Mouse (Mus musculus) liver, postnatal 0 days (tissue): ENCODE data around the gene Gm47969. TPM values are rescaled to one million over a fixed set of nuclear protein-coding genes. Genes with fewer than 3 reads are reported as not detected.

Source experiments
- ATAC-seq: fragments of 200-750 bp; cut with Nextera tagmentation; 2 replicates; pipeline ENCODE4 v1.8.0; 2017; ENCODE audit warnings: mild to moderate bottlenecking, moderate library complexity
- DNase-seq: peaks from one replicate; pipeline ENCODE4 v3.0.0-alpha.2; 2016
- H3K27ac ChIP-seq: fragments of 300-500 bp; sonication (generic); 2 replicates; pipeline ENCODE4 v1.5.1; 2014; ENCODE audit warnings: antibody characterized with exemption, moderate library complexity, mild to moderate bottlenecking, low read depth
- H3K27me3 ChIP-seq: fragments of 300-500 bp; sonication (generic); 2 replicates; pipeline ENCODE4 v1.6.1; 2014; ENCODE audit warnings: low read length, control low read depth, mixed read lengths; ENCODE audit not compliant: insufficient read depth
- H3K36me3 ChIP-seq: fragments of 300-500 bp; sonication (generic); replicated peaks from 2 replicates; pipeline ENCODE4 v1.6.1; 2014; ENCODE audit warnings: mild to moderate bottlenecking, control low read depth, low read length, moderate library complexity, mixed read lengths; ENCODE audit not compliant: insufficient read depth
- H3K4me1 ChIP-seq: fragments of 300-500 bp; sonication (generic); 2 replicates; pipeline ENCODE4 v1.6.1; 2014; ENCODE audit warnings: antibody characterized with exemption, mild to moderate bottlenecking, control low read depth; ENCODE audit not compliant: insufficient read depth
- H3K4me2 ChIP-seq: fragments of 300-500 bp; sonication (generic); 2 replicates; pipeline ENCODE4 v1.6.1; 2014; ENCODE audit warnings: low read depth, mild to moderate bottlenecking, low read length, moderate library complexity, mixed read lengths
- H3K4me3 ChIP-seq: fragments of 300-500 bp; sonication (generic); 2 replicates; pipeline ENCODE4 v1.5.1; 2014; ENCODE audit warnings: low read depth, low read length
- H3K9ac ChIP-seq: fragments of 300-500 bp; sonication (generic); replicated peaks from 2 replicates; pipeline ENCODE4 v1.6.1; 2014; ENCODE audit warnings: mild to moderate bottlenecking, moderate library complexity
- H3K9me3 ChIP-seq: fragments of 300-500 bp; sonication (generic); 2 replicates; pipeline ENCODE4 v1.6.1; 2016; ENCODE audit warnings: mild to moderate bottlenecking, control low read depth, low read length, mixed read lengths
- CTCF ChIP-seq: sonication (generic); IDR thresholded peaks from 2 replicates; pipeline ENCODE4 v1.5.1; 2016; ENCODE audit warnings: antibody characterized with exemption, low read depth
- EP300 ChIP-seq: IDR thresholded peaks from 2 replicates; pipeline ENCODE4 v1.6.1; 2016; ENCODE audit warnings: antibody characterized with exemption, low read depth, mild to moderate bottlenecking
- WGBS: fragments of 180-500 bp; shearing (Covaris S2); extraction: QIAGEN DNeasy Blood & Tissue Kit; methylation state at CpG from one replicate; pipeline ENCODE4 v1.1.7; 2014; ENCODE audit not compliant: insufficient replicate concordance; 5-methylcytosine and 5-hydroxymethylcytosine counted together
- polyA plus RNA-seq: library from polyadenylated mRNA; unstranded; fragments of >200 nt; fragmentation: Nextera tagmentation; extraction: Ambion mirVana; gene quantifications from 2 replicates; pipeline ENCODE4 v1.2.1, GENCODE M21; 2015

Gene Gm47969
- polyA plus RNA-seq, 1 experiment from 2014 or later: not detected

- H3K9ac ChIP-seq: no peak overlapping the region
- H3K4me3 ChIP-seq: no peak overlapping the region
- no peak overlapping the region for H3K27ac ChIP-seq
- H3K27me3 ChIP-seq: no peaks in the 10 kb centered on the region
- WGBS: 90% methylated on average over 4 of the region's 4 CpGs
- ATAC-seq (no peak), DNase-seq (no peak)
- no peak overlapping the region for H3K4me2 ChIP-seq
- TF ChIP-seq CTCF: no peak
- no peaks in the 10 kb centered on the region for H3K36me3 ChIP-seq
- H3K4me1 ChIP-seq: no peaks in the 10 kb centered on the region
- H3K9me3 ChIP-seq: no peaks in the 10 kb centered on the region
Observed at GRCm38 (mm10) chr1:83066577-83066976, 21.8 kb downstream of the Gm47969 start.

GRCm38 (mm10) chr1:83067205-83067604, 22.5 kb downstream of the Gm47969 start:
- no peak for TF ChIP-seq EP300
- no peak for TF ChIP-seq CTCF
- no peak overlapping the region for H3K4me2 ChIP-seq
- H3K9me3 ChIP-seq: no peaks in the 10 kb centered on the region
- no peak overlapping the region for H3K4me3 ChIP-seq
- DNase-seq: no peak
- 81% methylated on average over 10 of the region's 10 CpGs for WGBS
- no peak overlapping the region for H3K9ac ChIP-seq
- no peak for ATAC-seq
- H3K27ac ChIP-seq: no peak overlapping the region
- no peaks in the 10 kb centered on the region for H3K27me3 ChIP-seq
- H3K36me3 ChIP-seq: no peaks in the 10 kb centered on the region
- H3K4me1 ChIP-seq: no peaks in the 10 kb centered on the region

GRCm38 (mm10) chr1:83075526-83076189, 30.9 kb downstream of the Gm47969 start:
- 36% methylated on average over 15 of the region's 15 CpGs for WGBS
- DNase-seq (no peak), ATAC-seq (no peak)
- H3K36me3 ChIP-seq: no peaks in the 10 kb centered on the region
- TF ChIP-seq CTCF (no peak), EP300 (no peak)
- H3K4me3 ChIP-seq: 0 out of 2 replicates have a peak overlapping the region, but pooled peaks have one; percentile 17
- no peaks in the 10 kb centered on the region for H3K9me3 ChIP-seq
- no peaks in the 10 kb centered on the region for H3K4me1 ChIP-seq
- no peak overlapping the region for H3K9ac ChIP-seq
- H3K4me2 ChIP-seq: peak overlapping the region; percentile 47
- no peaks in the 10 kb centered on the region for H3K27me3 ChIP-seq
- no peak overlapping the region for H3K27ac ChIP-seq

GRCm38 (mm10) chr1:83076190-83076917, 31.6 kb downstream of the Gm47969 start:
- DNase-seq (peak; percentile 29), ATAC-seq (no peak)
- Histone ChIP-seq H3K36me3 (no peaks in the 10 kb centered on the region), H3K27me3 (no peaks in the 10 kb centered on the region), H3K4me3 (0 out of 2 replicates have a peak overlapping the region, but pooled peaks have one; percentile 17), H3K9ac (no peak overlapping the region), H3K9me3 (no peaks in the 10 kb centered on the region), H3K4me2 (peak overlapping the region; percentile 47), H3K27ac (no peak overlapping the region), H3K4me1 (no peaks in the 10 kb centered on the region)
- TF ChIP-seq CTCF: peak; percentile 83
- TF ChIP-seq EP300: no peak
- 44% methylated on average over 11 of the region's 11 CpGs for WGBS

- no peak for TF ChIP-seq CTCF
- no peak for TF ChIP-seq EP300
- Histone ChIP-seq H3K36me3 (no peaks in the 10 kb centered on the region), H3K27me3 (no peaks in the 10 kb centered on the region), H3K27ac (no peak overlapping the region), H3K4me1 (no peaks in the 10 kb centered on the region), H3K9me3 (no peaks in the 10 kb centered on the region), H3K9ac (no peak overlapping the region), H3K4me3 (no peak overlapping the region), H3K4me2 (no peak overlapping the region)
- DNase-seq: no peak
- ATAC-seq: no peak
- 53% methylated on average over 6 of the region's 6 CpGs for WGBS
Observed at GRCm38 (mm10) chr1:83077016-83077415, 32.3 kb downstream of the Gm47969 start.

- no peak overlapping the region for H3K9ac ChIP-seq
- no peaks in the 10 kb centered on the region for H3K27me3 ChIP-seq
- TF ChIP-seq EP300: no peak
- no peak for TF ChIP-seq CTCF
- no peak overlapping the region for H3K27ac ChIP-seq
- no peaks in the 10 kb centered on the region for H3K4me1 ChIP-seq
- H3K4me2 ChIP-seq: no peak overlapping the region
- H3K9me3 ChIP-seq: no peaks in the 10 kb centered on the region
- H3K4me3 ChIP-seq: no peak overlapping the region
- WGBS: 79% methylated on average over 2 of the region's 2 CpGs
- ATAC-seq: no peak
- DNase-seq: no peak
- H3K36me3 ChIP-seq: no peaks in the 10 kb centered on the region
Observed at GRCm38 (mm10) chr1:83084790-83085189, 40.1 kb downstream of the Gm47969 start.
